Mouse (Mus musculus) cerebellum, adult 11-12 months (tissue): Measurements from ENCODE around the gene En2.
A peak's percentile ranks its signal among the peaks of the same experiment; 100 is the strongest.

Experiments used
- DNase-seq: peaks from one replicate; pipeline ENCODE4 v3.0.0; 2022

The En2 gene

DNA sequence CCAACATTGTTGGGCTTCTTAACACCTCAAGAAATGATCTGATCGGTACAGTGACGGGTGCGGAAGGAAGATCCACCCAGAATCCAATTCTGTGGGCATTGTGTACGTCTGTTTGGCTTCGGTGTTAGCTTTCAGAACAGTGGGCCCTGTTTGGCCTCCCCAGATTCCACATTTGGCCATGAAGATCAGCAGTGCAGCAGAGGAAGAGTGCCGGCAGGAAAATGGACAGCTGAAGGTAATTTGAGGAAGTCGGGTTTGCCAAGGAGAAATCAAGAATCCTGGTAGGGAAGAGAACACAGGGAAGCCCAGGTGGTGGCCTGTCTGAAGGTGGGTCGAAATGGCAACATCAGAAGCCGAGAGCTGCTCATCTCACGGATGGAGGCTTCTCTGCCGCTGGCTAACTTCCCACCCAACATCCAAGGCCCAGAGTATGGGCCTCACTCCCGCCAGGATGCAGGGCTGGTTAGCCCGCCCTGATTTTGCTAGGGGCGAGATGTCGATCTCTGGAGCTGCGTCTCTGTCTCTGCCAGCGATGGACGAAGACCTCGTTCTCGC is 4.0 kb upstream of the En2 start:
- DNase-seq: peak; percentile 66

DNA sequence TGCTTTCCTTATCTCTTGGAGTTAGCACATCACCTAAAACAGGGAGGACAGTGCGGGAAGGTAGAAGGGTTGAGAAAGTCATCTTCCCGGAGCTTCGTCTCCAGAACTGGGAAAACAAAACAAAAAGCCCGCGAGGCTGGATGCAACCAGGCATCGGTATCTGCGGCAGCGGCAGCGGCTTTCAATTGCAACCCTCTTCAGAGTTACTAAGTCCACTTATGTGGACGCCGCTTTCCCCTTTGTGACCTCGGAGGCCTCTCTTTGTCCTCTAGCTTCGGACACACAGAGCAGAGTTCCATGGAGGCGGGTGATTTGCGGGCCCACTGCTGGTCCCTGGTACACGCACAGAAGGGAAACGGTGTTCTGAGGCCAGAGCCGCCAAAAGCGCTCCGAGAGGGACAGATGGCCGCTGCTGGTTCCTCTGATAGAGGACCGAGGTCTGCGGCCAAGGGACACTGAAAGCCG is 3.5 kb upstream of the En2 start:
- peak; percentile 90 for DNase-seq

DNA sequence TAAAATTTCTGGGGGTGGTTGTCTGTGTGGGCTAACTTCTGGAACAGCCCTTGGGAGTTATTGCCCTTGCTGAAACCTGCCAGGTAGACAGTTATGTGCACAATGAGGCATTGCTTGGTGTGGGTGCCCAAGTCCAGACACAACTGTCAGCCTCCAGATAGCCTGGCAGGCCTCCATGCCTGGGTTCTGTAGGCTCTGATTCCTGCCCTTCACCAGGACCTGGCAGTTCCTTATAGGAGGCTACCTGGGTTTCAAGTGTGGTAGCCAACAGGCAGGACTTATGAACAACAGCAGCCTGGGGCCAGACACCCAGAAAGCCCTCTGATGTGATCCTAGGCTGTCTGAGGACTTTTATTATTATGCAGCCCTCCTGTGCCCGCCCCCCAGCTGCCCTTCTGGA is 1.6 kb upstream of the En2 start:
- peak; percentile 70 for DNase-seq

DNA sequence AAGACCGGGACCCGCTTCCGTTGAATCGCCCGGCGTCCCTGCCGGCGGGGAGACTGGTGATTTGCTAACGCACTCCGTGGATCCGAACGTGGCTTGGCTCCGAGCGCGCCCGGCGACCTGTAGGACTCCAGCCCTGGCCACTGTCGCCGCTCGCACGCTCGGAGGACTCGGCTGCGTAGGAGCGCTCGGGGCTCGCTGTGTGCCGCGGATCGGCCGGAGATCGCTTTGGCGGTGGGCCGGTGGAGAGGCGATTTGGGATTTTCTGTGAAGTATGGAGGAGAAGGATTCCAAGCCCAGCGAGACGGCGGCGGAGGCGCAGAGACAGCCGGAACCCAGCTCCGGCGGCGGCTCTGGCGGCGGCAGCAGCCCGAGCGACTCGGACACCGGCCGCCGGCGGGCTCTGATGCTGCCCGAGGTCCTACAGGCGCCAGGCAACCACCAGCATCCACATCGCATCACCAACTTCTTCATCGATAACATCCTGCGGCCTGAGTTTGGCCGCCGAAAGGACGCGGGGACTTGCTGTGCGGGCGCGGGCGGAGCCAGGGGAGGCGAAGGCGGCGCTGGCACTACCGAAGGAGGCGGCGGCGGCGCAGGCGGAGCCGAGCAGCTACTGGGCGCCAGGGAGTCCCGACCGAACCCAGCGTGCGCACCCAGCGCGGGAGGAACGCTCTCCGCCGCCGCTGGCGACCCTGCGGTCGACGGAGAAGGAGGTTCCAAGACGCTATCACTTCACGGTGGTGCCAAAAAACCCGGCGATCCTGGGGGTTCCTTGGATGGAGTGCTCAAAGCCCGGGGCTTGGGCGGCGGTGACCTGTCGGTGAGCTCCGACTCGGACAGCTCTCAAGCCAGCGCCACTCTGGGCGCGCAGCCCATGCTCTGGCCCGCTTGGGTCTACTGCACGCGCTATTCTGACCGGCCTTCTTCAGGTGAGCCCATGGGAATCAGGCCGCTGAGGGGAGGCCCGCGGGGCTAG is 1.1 kb downstream of the En2 start:
- peak; percentile 73 for DNase-seq

DNA sequence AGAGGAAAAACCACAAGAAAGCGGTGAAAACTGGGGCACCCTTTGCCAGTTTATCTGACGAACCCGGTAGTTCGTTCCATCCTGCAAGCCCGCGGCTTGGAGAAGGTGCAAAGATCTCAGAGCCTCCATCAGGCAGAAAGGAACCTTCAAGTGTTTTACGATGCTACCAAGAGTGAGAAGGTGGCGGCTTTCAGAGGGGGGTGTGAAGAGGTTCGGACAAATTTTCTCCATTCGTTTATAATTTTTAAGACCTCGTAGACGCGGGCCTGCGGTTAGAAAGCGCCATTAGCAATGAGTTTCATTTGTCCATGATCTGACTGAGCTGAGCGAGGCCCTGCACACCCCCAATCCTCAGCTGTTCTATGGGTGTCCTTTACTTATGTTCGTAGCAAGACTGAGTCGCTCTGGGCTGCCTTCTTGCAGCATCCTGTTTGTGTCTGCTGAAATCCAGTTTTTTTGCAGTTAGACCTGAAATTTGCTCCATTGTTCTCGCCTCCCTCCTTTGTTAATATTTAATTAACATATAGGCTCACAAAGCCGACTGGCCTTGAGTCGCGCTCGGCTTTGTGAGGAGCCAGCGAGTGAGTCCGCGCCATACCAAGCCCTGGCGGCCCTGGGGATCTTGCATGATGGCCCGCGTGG is 2.2 kb downstream of the En2 start:
- DNase-seq: peak; percentile 32

DNA sequence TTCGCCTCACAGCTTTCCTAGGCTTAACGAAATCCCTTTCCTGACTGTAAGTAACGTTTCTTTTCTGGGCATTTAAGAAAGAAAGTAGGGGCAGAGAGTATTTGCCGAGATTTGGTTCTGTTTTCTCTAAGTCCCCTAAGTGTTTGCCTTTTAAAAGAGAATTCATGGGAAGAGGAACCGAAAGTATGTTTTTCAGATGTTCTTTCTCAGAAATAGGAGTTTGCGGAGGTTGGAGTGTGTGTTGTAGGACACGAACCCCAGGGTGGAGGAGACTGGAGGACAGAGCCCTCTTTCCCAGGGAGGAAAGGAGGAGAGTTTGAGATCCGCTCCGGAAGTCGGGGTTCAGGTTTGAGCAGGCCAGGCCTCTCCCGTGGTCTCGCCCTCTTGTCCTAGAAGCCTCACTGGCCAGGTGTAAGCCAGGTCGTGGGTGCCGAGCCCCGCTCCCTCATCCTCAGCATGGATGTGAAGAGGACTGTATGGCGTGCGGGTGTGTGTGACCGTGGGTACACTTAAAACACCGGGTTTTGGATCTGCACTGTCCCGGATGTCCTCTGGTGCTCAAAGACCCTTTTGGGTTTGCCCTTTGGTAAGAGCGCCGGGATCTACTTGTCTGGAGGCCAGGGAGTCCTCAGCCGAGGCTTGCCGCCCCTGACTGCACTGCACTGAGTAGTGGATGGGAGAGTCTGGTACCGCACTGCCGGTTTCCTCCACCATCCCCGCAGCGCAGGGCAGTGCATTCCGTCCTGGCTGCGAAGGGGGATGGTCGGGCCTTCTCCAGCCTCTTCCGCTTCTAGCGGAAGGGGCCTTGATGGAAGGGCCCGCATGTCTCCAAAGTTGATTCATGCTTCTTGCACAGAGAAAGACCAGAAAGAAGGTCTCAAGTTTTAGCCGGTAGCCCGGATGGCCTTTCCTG is 3.0 kb downstream of the En2 start:
- peak; percentile 49 for DNase-seq

DNA sequence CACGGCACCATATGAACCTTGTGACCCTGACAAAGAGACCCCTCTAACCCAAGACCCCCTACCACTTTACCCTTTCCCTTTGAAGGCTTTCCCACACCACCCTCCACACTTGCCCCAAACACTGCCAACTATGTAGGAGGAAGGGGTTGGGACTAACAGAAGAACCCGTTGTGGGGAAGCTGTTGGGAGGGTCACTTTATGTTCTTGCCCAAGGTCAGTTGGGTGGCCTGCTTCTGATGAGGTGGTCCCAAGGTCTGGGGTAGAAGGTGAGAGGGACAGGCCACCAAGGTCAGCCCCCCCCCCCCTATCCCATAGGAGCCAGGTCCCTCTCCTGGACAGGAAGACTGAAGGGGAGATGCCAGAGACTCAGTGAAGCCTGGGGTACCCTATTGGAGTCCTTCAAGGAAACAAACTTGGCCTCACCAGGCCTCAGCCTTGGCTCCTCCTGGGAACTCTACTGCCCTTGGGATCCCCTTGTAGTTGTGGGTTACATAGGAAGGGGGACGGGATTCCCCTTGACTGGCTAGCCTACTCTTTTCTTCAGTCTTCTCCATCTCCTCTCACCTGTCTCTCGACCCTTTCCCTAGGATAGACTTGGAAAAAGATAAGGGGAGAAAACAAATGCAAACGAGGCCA is 3.8 kb downstream of the En2 start:
- peak; percentile 44 for DNase-seq

DNA sequence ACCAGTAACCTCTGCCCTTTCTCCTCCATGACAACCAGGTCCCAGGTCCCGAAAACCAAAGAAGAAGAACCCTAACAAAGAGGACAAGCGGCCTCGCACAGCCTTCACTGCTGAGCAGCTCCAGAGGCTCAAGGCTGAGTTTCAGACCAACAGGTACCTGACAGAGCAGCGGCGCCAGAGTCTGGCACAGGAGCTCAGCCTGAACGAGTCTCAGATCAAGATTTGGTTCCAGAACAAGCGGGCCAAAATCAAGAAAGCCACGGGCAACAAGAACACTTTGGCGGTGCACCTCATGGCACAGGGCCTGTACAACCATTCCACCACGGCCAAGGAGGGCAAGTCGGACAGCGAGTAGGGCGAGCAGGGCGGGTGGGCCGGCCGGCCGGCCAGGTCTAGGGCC is 4.6 kb downstream of the En2 start:
- DNase-seq: peak; percentile 57

DNA sequence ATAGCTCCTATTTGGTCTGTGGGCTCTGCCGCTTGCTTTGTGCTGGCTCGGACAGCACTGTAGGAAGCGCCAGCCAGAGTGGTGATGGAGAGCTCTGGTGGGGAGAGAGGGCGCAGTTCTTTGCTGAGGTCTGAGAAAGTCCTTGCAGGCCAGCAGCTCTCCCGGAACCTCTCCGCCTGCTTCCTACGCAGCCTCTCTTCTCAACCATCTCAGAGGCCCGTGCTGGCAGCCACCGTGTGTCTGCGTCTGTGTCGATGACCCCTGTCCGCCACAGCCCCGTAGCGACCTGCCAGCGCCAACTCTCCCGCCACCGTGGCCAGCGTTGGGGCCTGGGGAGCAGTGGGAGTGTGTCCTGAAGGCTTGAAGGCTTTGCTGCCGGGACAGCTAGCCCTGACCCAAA is 5.4 kb downstream of the En2 start:
- DNase-seq: peak; percentile 58

DNA sequence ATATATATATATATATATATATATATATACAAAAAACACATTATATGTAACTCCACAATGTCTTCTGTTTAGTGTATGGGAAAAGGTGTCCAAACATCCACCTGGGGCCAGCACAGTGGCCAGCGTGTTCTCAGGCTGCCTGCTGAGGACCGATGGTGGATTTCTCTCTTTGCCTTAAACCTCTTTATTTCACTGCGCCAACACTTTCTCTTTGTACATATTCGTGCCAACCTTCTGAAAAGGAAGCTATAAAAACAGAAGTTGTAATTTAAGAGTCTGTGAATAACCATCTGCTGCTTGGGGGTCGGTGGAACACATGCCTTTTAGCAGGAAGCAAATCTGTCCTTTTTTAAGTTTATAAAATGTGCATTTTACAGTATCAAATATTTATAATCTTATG is 6.2 kb downstream of the En2 start:
- no peak for DNase-seq

DNA sequence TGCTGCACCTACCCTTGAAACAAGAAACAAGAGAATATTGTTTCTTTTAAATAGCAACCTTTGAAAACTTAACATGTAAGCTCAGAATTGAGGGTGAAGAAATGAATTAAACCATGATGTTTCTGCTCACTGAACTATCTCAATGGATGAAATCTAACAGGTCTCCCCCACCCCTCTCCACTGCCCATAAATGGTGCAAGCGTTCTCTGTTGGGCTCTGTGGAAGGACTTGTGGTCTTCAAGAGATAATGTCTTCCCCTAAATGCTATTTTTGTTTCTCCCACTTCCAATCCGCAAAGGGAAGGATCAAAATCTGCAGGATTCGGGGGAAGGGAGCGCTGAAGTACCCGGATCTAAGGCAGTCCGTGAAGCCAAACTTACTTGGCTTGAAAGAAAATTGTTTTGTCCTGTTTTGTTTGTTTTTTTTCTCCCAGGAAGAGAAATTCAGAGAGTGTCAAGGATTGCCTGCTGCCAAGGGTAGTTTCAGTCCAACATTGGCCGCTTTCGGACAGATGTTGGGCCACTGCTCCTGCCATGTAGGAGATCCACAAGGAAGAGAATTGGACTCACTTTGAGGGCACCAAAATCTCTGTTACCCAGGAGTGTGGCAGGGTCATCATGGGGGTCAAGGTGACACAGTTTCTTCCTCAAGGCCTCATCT is 6.9 kb downstream of the En2 start:
- DNase-seq: no peak

DNA sequence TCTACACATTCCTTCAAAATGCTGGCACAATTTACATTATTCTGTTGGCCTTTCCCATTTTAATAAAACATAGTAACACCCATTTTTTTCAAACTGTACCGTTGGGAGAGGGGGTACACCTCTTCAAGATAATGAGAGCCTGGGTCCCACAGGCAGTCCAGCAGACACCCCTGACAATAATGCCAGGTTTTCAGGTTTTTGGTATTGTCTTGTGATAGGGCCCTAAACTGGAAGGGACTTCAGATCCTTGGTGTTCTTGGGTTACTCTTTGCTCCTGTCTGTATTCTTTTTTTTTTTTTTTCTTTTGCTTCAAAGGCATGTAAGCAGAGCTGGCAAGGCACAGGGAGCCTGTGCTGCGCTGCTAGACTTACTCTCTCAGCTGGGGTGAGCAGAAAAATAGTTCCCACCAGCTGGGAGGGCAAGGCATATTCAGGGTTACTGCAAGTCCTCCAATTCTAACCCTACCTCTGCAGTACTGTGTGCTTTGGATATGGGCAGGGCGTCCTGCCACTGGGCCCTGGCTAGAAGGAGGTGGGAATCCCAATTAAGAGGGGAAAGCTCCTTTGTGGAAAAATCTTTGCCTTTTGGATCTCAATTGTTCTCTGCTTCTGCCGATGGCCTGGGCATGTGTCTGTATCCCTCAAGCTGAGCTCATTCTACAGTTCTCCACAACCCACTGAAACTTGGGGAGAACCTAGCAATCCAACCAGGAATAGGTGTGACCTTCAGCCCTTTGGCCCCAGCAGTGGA is 7.6 kb downstream of the En2 start:
- DNase-seq: no peak

DNA sequence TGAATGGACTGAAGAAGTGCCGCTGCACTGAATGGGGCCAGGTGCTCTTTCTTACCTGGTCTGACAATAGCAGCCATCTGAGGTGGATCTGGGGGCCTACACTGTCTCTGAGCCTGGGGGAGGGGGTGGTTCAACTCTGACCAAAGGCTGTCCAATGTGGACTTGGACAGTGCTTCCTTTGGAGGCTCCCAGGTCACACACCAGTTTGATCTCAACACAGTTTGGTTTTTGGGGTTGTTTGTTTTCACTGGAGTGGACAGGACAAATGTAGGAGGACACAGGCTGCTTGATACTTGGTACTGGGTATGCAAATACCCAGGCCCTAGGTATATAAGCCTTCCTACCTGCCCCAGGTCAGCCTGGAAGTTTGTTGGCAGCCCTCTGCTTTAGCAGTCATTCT is 8.2 kb downstream of the En2 start:
- no peak for DNase-seq

DNA sequence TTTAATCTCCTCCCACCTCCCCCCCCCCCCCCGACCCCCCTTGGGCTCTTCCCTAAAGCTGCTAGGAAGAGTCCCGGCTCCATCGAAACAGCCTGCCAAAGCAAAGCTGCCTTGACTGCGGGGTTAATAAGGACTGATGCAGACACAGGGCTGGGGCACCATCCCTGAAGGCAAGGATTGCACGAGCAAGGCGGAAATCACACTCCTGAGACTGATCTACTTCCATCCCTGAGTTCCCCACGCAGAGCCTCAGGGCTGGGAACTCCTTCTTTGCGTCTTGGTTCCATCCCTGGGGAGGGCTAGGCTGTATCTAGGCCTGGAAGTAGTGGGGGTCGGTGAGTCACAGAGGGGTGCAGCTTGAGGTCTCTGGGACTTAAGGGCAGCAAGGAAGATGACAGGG is 8.6 kb downstream of the En2 start:
- DNase-seq: no peak

DNA sequence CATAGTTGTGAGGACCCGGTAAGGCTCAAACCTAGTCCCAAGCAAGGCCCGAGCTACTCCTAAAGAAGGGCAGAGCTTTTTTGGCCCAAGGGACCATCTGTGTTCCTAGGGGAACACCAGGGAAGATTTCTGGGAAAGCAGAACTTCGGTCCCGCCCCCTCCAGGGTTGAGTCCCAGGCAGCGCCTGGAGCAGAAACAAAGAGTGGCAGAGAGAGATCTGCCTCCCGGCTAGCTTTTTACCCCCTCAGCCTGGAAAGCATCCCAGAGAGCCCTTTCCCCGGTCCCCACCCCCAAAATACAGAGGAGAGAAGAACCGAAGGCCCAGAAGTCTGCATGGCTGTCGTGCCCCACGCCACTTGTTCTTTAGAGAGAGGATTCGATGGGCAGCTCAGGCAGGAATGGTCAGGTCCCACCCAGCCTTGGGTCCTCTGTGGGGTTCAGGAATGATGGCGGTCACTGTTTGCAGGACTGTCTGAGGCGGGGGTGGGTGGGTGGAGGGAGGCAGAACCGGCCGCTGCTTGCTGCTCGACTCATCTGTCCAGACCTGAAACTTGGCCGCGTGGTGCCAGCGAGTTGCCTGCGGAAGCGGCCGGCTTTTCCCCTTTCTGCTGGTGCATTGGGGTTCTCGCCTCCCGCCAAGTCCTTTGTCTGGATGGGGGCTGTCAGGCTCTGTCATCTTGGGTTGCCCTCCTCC is 9.5 kb downstream of the En2 start:
- DNase-seq: peak; percentile 59

DNA sequence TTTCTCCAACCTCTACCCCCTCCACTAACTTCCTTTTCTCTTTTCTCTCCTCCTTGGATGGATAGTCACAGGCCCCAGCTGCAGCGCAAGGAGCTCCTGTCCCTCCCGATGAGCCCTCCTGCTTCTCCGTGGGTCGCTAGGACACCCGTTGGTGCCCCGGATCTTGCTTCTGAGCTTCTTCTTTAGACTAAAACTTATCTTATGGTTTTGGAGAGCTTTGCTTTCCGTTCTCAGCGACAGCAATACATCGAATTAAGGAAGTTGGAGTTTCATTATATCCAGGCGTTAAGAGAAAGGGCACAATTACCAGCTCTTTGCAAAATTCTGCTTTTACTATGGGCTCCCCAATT is 10.1 kb downstream of the En2 start:
- DNase-seq: no peak

DNA sequence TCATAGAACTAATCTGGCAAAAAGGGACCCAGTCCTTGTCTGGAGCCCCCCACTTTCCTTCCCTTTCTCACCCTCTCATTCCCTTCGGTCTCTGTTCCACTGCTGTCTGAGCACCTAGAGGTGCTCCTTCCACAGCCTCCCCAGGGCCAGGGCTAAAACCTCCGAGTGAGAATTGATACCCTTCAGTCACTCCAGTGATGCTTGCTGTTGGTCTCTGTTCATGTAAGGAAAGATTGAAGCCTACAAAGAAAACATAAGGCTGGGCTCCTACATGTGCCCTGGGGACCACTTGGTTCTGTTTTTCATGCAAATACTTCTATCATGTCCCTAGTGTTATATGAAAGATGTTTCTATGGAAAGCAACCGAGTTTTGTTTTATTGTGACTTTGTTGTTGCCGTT is 10.5 kb downstream of the En2 start:
- DNase-seq: no peak

DNA sequence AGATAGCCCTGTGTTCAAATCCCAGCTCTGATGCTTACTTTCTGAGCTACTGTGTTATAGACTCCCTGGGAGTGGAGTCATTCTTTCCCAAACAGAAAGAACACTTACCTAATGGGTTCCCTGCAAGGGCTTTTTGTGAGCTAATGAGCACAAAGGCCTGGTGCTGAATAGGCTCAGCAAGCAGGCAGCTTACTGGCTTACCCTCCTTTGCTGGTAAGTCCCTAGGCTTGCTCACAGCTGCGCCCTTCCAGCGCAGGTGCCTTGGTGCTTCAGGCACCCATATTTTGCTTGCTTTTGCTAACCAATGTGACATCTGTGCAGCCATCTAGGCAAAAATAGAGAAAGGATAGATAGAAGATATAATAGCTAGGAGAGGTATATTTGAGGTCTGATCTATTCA is 11.1 kb downstream of the En2 start:
- no peak for DNase-seq

DNA sequence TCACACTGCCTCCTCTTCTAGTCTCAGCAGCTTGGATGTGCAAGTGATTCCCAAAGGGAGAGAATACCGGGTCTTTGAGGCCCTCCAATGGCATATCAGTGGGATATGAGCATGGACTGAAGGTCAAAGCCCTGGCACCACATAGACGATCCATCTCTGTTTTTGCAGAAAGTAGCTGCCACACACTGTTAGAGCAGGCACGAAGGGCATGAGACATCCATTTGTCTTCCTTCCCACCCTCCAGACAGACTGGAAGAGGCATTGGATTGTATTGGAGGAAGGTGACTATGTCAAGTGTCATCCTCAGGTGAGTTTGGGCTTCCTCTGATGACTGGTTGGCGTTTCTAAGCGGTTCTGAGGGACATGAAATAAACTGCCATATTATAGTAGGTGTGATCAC is 12.8 kb downstream of the En2 start:
- DNase-seq: no peak

DNA sequence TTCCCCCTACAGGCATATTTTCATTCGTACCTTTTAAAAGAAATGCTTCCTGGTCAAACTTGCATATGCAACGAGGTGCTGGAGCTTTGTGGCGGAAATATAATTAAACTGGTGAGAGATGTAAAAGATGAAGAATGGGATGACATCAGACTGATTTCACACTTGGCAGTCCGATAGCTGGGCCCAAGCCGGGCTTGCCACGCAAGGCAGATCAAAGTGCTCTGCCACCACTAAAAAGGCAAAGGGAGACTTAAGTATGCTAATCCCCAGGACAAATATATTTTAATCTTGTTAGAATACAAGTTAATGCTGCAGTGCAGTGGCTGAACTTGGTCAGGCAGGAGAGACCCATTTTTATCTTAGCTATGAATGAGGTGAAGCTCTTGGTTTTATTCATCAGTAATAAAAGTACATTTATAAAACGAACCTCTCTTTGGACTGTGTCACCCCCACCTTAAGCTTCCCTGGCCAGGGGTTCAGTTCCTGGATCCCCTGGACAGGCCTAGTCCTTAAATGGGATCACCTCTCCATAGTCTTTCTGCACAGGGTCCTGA is 13.8 kb downstream of the En2 start:
- DNase-seq: no peak
